Mouse (Mus musculus) stomach, embryonic 14.5 days (tissue): ENCODE data around the gene Slc29a3. TPM values are rescaled to one million over a fixed set of nuclear protein-coding genes. Genes with fewer than 3 reads are reported as not detected.
"Not testable (repeated sequence)": the region's sequence is repeated elsewhere in the genome, so short reads cannot be mapped to it uniquely, and the experiment has no call there.

Source experiments
- ATAC-seq: fragments of 200-750 bp; cut with Nextera tagmentation; 2 replicates; pipeline ENCODE4 v1.8.0; 2017; ENCODE audit warnings: low read depth, moderate TSS enrichment; ENCODE audit not compliant: insufficient number of reproducible peaks, insufficient read depth, low FRiP score
- H3K27ac ChIP-seq: fragments of 300-500 bp; sonication (generic); 2 replicates; pipeline ENCODE4 v1.5.1; 2014; ENCODE audit warnings: mild to moderate bottlenecking, low read length, moderate library complexity, mixed read lengths
- H3K27me3 ChIP-seq: fragments of 300-500 bp; sonication (generic); 2 replicates; pipeline ENCODE4 v1.6.1; 2014; ENCODE audit warnings: low read length, control low read depth, mixed read lengths; ENCODE audit not compliant: control insufficient read depth, insufficient read depth
- H3K36me3 ChIP-seq: fragments of 300-500 bp; sonication (generic); 2 replicates; pipeline ENCODE4 v1.6.1; 2014; ENCODE audit warnings: mild to moderate bottlenecking, control low read depth, low read length, moderate library complexity, mixed read lengths; ENCODE audit not compliant: control insufficient read depth, insufficient read depth
- H3K4me1 ChIP-seq: fragments of 300-500 bp; sonication (generic); 2 replicates; pipeline ENCODE4 v1.6.1; 2014; ENCODE audit warnings: low read length, control low read depth, mixed read lengths; ENCODE audit not compliant: control insufficient read depth, insufficient read depth
- H3K4me2 ChIP-seq: fragments of 300-500 bp; sonication (generic); replicated peaks from 2 replicates; pipeline ENCODE4 v1.6.1; 2014; ENCODE audit warnings: low read depth, low read length, control low read depth
- H3K4me3 ChIP-seq: fragments of 300-500 bp; sonication (generic); 2 replicates; pipeline ENCODE4 v1.5.1; 2014; ENCODE audit warnings: low read depth, low read length, control low read depth
- H3K9ac ChIP-seq: fragments of 300-500 bp; sonication (generic); replicated peaks from 2 replicates; pipeline ENCODE4 v1.6.1; 2014; ENCODE audit warnings: low read depth, mild to moderate bottlenecking, control low read depth, low read length, moderate library complexity, mixed read lengths
- H3K9me3 ChIP-seq: fragments of 300-500 bp; sonication (generic); 2 replicates; pipeline ENCODE4 v1.6.1; 2016; ENCODE audit warnings: low read depth, low read length, control low read depth; ENCODE audit not compliant: control insufficient read depth
- WGBS: fragments of 180-500 bp; shearing (Covaris S2); extraction: QIAGEN DNeasy Blood & Tissue Kit; methylation state at CpG from one replicate; pipeline ENCODE4 v1.1.7; 2014; 5-methylcytosine and 5-hydroxymethylcytosine counted together
- polyA plus RNA-seq: library from polyadenylated mRNA; unstranded; fragments of >200 nt; fragmentation: Nextera tagmentation; extraction: Ambion mirVana; gene quantifications from 2 replicates; pipeline ENCODE4 v1.2.1, GENCODE M21; 2014

The Slc29a3 gene
- polyA plus RNA-seq, 1 experiment from 2014 or later = 8.5 TPM

DNA sequence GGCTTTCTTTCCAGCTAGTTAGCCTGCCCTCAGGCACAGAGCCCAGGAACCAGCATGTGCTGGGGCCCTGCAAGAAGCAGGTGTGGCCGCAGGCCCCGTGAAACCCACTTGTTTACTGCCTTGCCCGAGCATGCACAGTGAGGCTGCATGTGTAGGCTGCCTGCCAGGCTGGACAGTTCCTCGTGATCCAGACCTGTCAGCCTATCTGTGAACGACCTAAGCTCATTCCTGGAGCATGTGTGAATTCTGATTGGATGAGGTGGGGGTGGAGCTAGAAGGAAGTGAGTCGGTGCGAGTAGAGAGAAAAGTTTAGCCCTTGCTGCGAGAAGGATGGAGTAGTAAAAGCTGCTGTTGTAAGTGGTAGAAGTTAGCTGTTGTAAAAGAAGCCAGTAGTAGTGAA is 40.3 kb downstream of the Slc29a3 start:
- ATAC-seq, H3K4me3 ChIP-seq, H3K9me3 ChIP-seq, H3K27me3 ChIP-seq, H3K36me3 ChIP-seq, H3K27ac ChIP-seq, H3K9ac ChIP-seq, H3K4me2 ChIP-seq, H3K4me1 ChIP-seq: not testable (repeated sequence)
- WGBS = 58% methylated on average over 7 of the region's 8 CpGs

GRCm38 (mm10) chr10:60708837-60709236 is 43.8 kb downstream of the Slc29a3 start:
- no peak for ATAC-seq

GRCm38 (mm10) chr10:60706268-60706667 is 46.3 kb downstream of the Slc29a3 start:
- ATAC-seq = no peak
- no peaks in the 10 kb centered on the region for H3K4me1 ChIP-seq
- no peak overlapping the region for H3K4me2 ChIP-seq
- no peaks in the 10 kb centered on the region for H3K36me3 ChIP-seq
- no peak overlapping the region for H3K27ac ChIP-seq
- no peaks in the 10 kb centered on the region for H3K9me3 ChIP-seq
- WGBS = 90% methylated on average over 4 of the region's 4 CpGs
- no peak overlapping the region for H3K4me3 ChIP-seq
- no peaks in the 10 kb centered on the region for H3K27me3 ChIP-seq
- H3K9ac ChIP-seq = no peak overlapping the region

More at GRCm38 (mm10) chr10:60708837-60709236, 43.8 kb downstream of the Slc29a3 start:
- Histone ChIP-seq H3K27ac (no peak overlapping the region), H3K4me1 (no peaks in the 10 kb centered on the region), H3K27me3 (no peaks in the 10 kb centered on the region), H3K4me3 (no peak overlapping the region), H3K4me2 (no peak overlapping the region), H3K9ac (no peak overlapping the region), H3K36me3 (no peaks in the 10 kb centered on the region), H3K9me3 (no peaks in the 10 kb centered on the region)
- 84% methylated on average over 5 of the region's 5 CpGs for WGBS

GRCm38 (mm10) chr10:60705134-60705533 is 47.5 kb downstream of the Slc29a3 start:
- Histone ChIP-seq H3K9ac (no peak overlapping the region), H3K4me3 (no peak overlapping the region), H3K4me2 (no peak overlapping the region), H3K27ac (no peak overlapping the region), H3K9me3 (no peaks in the 10 kb centered on the region), H3K4me1 (no peaks in the 10 kb centered on the region), H3K27me3 (no peaks in the 10 kb centered on the region), H3K36me3 (no peaks in the 10 kb centered on the region)
- 52% methylated on average over 2 of the region's 2 CpGs for WGBS
- no peak for ATAC-seq

DNA sequence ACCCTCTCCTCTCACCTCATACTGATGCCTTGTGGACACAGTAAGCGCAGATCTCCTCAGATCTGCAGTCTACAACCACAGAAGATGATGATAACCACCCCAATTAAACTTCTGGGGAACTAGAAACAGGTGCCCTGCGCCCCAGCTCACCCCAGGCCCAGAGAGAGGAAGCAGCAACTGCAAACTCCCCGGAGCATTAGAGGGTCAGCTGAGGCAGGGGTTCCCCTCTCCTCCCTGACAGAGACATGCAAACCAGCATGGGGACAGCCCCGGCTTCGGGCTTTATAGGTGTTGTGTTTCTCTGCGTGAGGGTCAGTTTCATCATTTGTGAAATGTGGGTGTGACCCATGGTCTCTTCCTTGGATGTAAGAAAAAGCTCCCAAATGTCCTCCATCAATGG is 54.8 kb downstream of the Slc29a3 start:
- Histone ChIP-seq H3K36me3 (no peaks in the 10 kb centered on the region), H3K27ac (no peak overlapping the region), H3K27me3 (no peaks in the 10 kb centered on the region), H3K4me1 (no peaks in the 10 kb centered on the region), H3K4me2 (no peak overlapping the region), H3K4me3 (no peak overlapping the region), H3K9ac (no peak overlapping the region), H3K9me3 (no peaks in the 10 kb centered on the region)
- ATAC-seq = no peak
- 82% methylated on average over 6 of the region's 6 CpGs for WGBS

GRCm38 (mm10) chr10:60696975-60697374 is 55.6 kb downstream of the Slc29a3 start:
- no peaks in the 10 kb centered on the region for H3K27me3 ChIP-seq
- H3K9me3 ChIP-seq = no peaks in the 10 kb centered on the region
- no peaks in the 10 kb centered on the region for H3K36me3 ChIP-seq
- no peak for ATAC-seq
- H3K9ac ChIP-seq = no peak overlapping the region
- no peak overlapping the region for H3K4me3 ChIP-seq
- H3K4me1 ChIP-seq = no peaks in the 10 kb centered on the region
- H3K27ac ChIP-seq = no peak overlapping the region
- 17% methylated on average over 5 of the region's 5 CpGs for WGBS
- no peak overlapping the region for H3K4me2 ChIP-seq

DNA sequence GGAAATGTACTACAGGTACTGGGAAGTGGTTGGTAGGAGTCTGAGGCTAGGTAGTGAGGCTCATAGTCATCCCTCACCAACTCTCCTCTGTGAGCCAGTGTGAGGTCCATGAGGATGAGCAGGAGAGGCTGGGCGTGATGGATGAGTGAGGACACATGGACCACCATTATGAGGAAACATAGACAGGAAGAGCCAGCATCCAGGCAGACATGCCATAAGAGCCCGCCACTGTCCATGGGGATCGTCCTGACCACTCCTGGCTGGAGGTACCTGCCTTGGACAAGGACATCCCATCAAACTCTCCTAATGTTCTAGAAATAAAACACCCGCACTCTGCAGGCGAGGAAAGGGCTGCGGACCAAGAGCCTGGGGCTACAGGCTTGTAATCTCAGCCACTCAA is 56.2 kb downstream of the Slc29a3 start, which contains the start of gene Cdh23:
Cdh23 (minus strand) TSS at position 101 of the 400 bp plus-strand sequence.
- Histone ChIP-seq H3K4me3 (no peak within 1 kb of the TSS), H3K9ac (no peak within 1 kb of the TSS), H3K4me2 (no peak within 1 kb of the TSS), H3K36me3 (no peaks in the 10 kb centered on the region), H3K27me3 (no peaks in the 10 kb centered on the region), H3K27ac (no peak within 1 kb of the TSS), H3K9me3 (no peaks in the 10 kb centered on the region), H3K4me1 (no peaks in the 10 kb centered on the region)
- WGBS = 90% methylated on average over 6 of the region's 6 CpGs
- ATAC-seq = no peak

GRCm38 (mm10) chr10:60691671-60692390 is 60.8 kb downstream of the Slc29a3 start:
- no peak overlapping the region for H3K4me2 ChIP-seq
- H3K27ac ChIP-seq = no peak overlapping the region
- peaks cover under 1% of the 10 kb centered on the region; the same call in 1 of the 2 replicates for H3K4me1 ChIP-seq
- H3K27me3 ChIP-seq = peaks cover 13% of the 10 kb centered on the region
- 74% methylated on average over 20 of the region's 20 CpGs for WGBS
- H3K9me3 ChIP-seq = no peaks in the 10 kb centered on the region
- no peak for ATAC-seq
- no peak overlapping the region for H3K4me3 ChIP-seq
- H3K36me3 ChIP-seq = no peaks in the 10 kb centered on the region
- H3K9ac ChIP-seq = no peak overlapping the region

DNA sequence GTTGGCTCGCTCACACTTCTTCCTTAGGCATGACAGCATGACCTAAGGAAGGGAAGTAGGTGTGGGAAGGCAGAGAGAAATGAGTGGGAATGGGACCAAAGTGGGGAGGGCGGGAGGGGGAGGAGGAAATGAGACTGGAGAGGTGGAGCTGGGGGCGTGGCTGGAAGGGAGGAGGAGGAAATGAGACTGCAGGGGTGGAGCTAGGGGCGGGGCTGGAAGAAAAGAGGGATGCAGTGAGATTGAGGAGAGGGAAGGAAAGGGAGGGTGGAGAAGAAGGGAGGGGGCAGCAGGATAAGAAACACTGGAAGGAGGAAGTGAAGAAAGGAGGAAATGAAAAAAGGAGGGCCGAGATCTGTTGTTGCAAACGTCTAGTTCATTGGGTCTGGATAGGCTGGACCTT is 61.6 kb downstream of the Slc29a3 start:
- Histone ChIP-seq H3K4me1 (peaks cover 9% of the 10 kb centered on the region), H3K27me3 (peaks cover 22% of the 10 kb centered on the region)
- 39% methylated on average over 6 of the region's 6 CpGs for whole genome bisulfite sequencing

More for the DNA sequence above, 61.6 kb downstream of the Slc29a3 start:
- H3K9ac ChIP-seq = no peak overlapping the region
- no peaks in the 10 kb centered on the region for H3K36me3 ChIP-seq
- no peak overlapping the region for H3K4me2 ChIP-seq
- no peak overlapping the region for H3K4me3 ChIP-seq
- no peak for ATAC-seq
- H3K9me3 ChIP-seq = no peaks in the 10 kb centered on the region
- no peak overlapping the region for H3K27ac ChIP-seq
